Comparison of ENCODE assay signal across 9 mouse cellular contexts in genomic region chr16:8686871-8687535, GRCm38 (mm10). TPM values are rescaled to one million over a fixed set of nuclear protein-coding genes. Genes with fewer than 3 reads are reported as not detected.
A peak's percentile ranks its signal among the peaks of the same experiment; 100 is the strongest.
DNase-seq lines count a peak whose midpoint lies in the region; ATAC-seq and TF ChIP-seq lines count a peak whose summit lies in the region.
"Had no signal": no experiment of that assay in that cellular context is flagged by ENCODE, and none has a peak within 500 bp of the region (broad histone marks: within the 10 kb centered on the region; RNA-seq: fewer than 3 reads in every experiment).

No protein-coding gene starts in this region.

- peaks cover 60% of the 10 kb centered on the region for H3K36me3 ChIP-seq in forebrain, embryonic 12.5 days (replicated peaks)
- H3K36me3 ChIP-seq in forebrain, embryonic 10.5 days (replicated peaks) = peaks cover 77% of the 10 kb centered on the region
- peaks cover 42 to 90% of the 10 kb centered on the region in 2 experiments for H3K36me3 ChIP-seq in CH12.LX (replicated peaks in 1 of 2; ENCODE audit: control insufficient read depth in 1 of 2, insufficient read depth in 1 of 2, low read length in 1 of 2)
- peaks cover 49% of the 10 kb centered on the region for H3K36me3 ChIP-seq in heart, embryonic 12.5 days
- H3K36me3 ChIP-seq in liver, embryonic 16.5 days (ENCODE audit: control insufficient read depth, insufficient read depth) = peaks cover 46% of the 10 kb centered on the region

- H3K9me3 ChIP-seq in forebrain, embryonic 12.5 days = no peaks in the 10 kb centered on the region
- no peaks in the 10 kb centered on the region for H3K9me3 ChIP-seq in forebrain, embryonic 10.5 days
- no peaks in the 10 kb centered on the region for H3K9me3 ChIP-seq in CH12.LX (replicated peaks; ENCODE audit: low read length)
- H3K9me3 ChIP-seq in heart, embryonic 12.5 days (replicated peaks) = no peaks in the 10 kb centered on the region
- H3K9me3 ChIP-seq in liver, embryonic 16.5 days (replicated peaks; ENCODE audit: control insufficient read depth, low read length) = no peaks in the 10 kb centered on the region

- H3K27ac ChIP-seq in forebrain, embryonic 12.5 days = no peak overlapping the region
- H3K27ac ChIP-seq in forebrain, embryonic 10.5 days = no peak overlapping the region
- H3K27ac ChIP-seq in CH12.LX (ENCODE audit: insufficient read depth, low read depth) = no peak overlapping the region
- H3K27ac ChIP-seq in heart, embryonic 12.5 days (ENCODE audit: poor library complexity, severe bottlenecking) = peak overlapping the region; percentile 27; the same call in 1 of the 2 replicates
- H3K27ac ChIP-seq in liver, embryonic 16.5 days (ENCODE audit: low read length) = peak overlapping the region; percentile 96

- TF ChIP-seq EP300 in CH12.LX (IDR thresholded peaks at IDR 0.05; ENCODE audit: low read length) = no peak

- no peaks in the 10 kb centered on the region for H3K79me2 ChIP-seq in CH12.LX (replicated peaks; ENCODE audit: control insufficient read depth, extremely low read depth, insufficient read depth, poor library complexity, severe bottlenecking)

- DNase-seq in forebrain, embryonic 10.5 days (ENCODE audit: extremely low spot score, low spot score) = no peak
- DNase-seq in CH12.LX (ENCODE audit: extremely low read depth) = no peak
- no peak for DNase-seq in thymus, postnatal 14 days
- DNase-seq in adrenal gland, adult 18-20 months (ENCODE audit: low spot score in 2 of 2) = no peak
- no peak for DNase-seq in gastrocnemius, postnatal 4 days (ENCODE audit: low spot score in 2 of 2)

- peak; percentile 47; the same call in 1 of the 2 replicates for ATAC-seq in forebrain, embryonic 12.5 days (ENCODE audit: low FRiP score)
- peak; percentile 92 for ATAC-seq in heart, embryonic 12.5 days (ENCODE audit: insufficient number of reproducible peaks, low FRiP score)
- peak; percentile 99 for ATAC-seq in liver, embryonic 16.5 days (ENCODE audit: low read depth)

- no peak for TF ChIP-seq POLR2A in CH12.LX (IDR thresholded peaks at IDR 0.05; ENCODE audit: low read depth, low read length)

- in situ Hi-C loops in CH12.LX (cut with MboI; ENCODE audit: low pct_ligation_motif_present, low pct_unique_long_range_greater_than_20kb, low sequenced_read_pairs) = loop anchor here (5.0 kb wide), 2 partner anchors 80 to 180 kb away; no protein-coding TSS in a partner anchor

- H3K4me2 ChIP-seq in forebrain, embryonic 12.5 days = no peak overlapping the region
- no peak overlapping the region for H3K4me2 ChIP-seq in CH12.LX (ENCODE audit: insufficient read depth, low read depth, poor library complexity, severe bottlenecking)
- no peak overlapping the region for H3K4me2 ChIP-seq in heart, embryonic 12.5 days
- H3K4me2 ChIP-seq in liver, embryonic 16.5 days (ENCODE audit: low read depth, low read length) = peak overlapping the region; percentile 79

- no peaks in the 10 kb centered on the region for H3K27me3 ChIP-seq in forebrain, embryonic 12.5 days
- no peaks in the 10 kb centered on the region for H3K27me3 ChIP-seq in forebrain, embryonic 10.5 days (ENCODE audit: poor library complexity, severe bottlenecking)
- no peaks in the 10 kb centered on the region for H3K27me3 ChIP-seq in CH12.LX (replicated peaks)
- H3K27me3 ChIP-seq in heart, embryonic 12.5 days (replicated peaks) = no peaks in the 10 kb centered on the region
- H3K27me3 ChIP-seq in liver, embryonic 16.5 days (ENCODE audit: control insufficient read depth, insufficient read depth, low read depth, low read length) = no peaks in the 10 kb centered on the region

- TF ChIP-seq CTCF in CH12.LX (conservative IDR thresholded peaks at IDR 0.05 in 1 of 2, IDR thresholded peaks at IDR 0.05 in 1 of 2; ENCODE audit: low read depth in 2 of 2, low read length in 2 of 2) = no peak

- no peak for TF ChIP-seq RAD21 in CH12.LX (IDR thresholded peaks at IDR 0.05; ENCODE audit: low read depth, low read length)

- dilution Hi-C loops in CH12.LX (cut with MboI; ENCODE audit: extremely low pct_ligation_motif_present, extremely low pct_unique_long_range_greater_than_20kb, low sequenced_read_pairs) = no loop called here

- WGBS in forebrain, embryonic 12.5 days = 83% methylated on average over 11 of the region's 11 CpGs
- 84% methylated on average over 11 of the region's 11 CpGs for WGBS in forebrain, embryonic 10.5 days
- WGBS in heart, embryonic 12.5 days = 48% methylated on average over 11 of the region's 11 CpGs
- 25% methylated on average over 11 of the region's 11 CpGs for whole genome bisulfite sequencing in liver, embryonic 16.5 days (ENCODE audit: insufficient replicate concordance)

- no peaks in the 10 kb centered on the region for H3K4me1 ChIP-seq in forebrain, embryonic 12.5 days
- H3K4me1 ChIP-seq in forebrain, embryonic 10.5 days = no peaks in the 10 kb centered on the region
- H3K4me1 ChIP-seq in CH12.LX (ENCODE audit: control insufficient read depth in 1 of 2, insufficient read depth in 2 of 2) = no peaks in the 10 kb centered on the region
- H3K4me1 ChIP-seq in heart, embryonic 12.5 days (replicated peaks) = peaks cover 12% of the 10 kb centered on the region
- H3K4me1 ChIP-seq in liver, embryonic 16.5 days (ENCODE audit: control insufficient read depth, low read depth, low read length) = peaks cover 52% of the 10 kb centered on the region

- H3K4me3 ChIP-seq in forebrain, embryonic 12.5 days (replicated peaks) = no peak overlapping the region
- no peak overlapping the region for H3K4me3 ChIP-seq in forebrain, embryonic 10.5 days
- no peak overlapping the region for H3K4me3 ChIP-seq in CH12.LX (replicated peaks in 1 of 3; ENCODE audit: low read depth in 2 of 3, low read length in 2 of 3, poor library complexity in 1 of 3)
- no peak overlapping the region for H3K4me3 ChIP-seq in heart, embryonic 12.5 days
- H3K4me3 ChIP-seq in liver, embryonic 16.5 days (ENCODE audit: low read depth, low read length) = peak overlapping the region; percentile 49

- H3K9ac ChIP-seq in forebrain, embryonic 12.5 days = no peak overlapping the region
- no peak overlapping the region for H3K9ac ChIP-seq in CH12.LX (ENCODE audit: insufficient read depth, low read depth)
- H3K9ac ChIP-seq in heart, embryonic 12.5 days = peak overlapping the region; percentile 24
- H3K9ac ChIP-seq in liver, embryonic 16.5 days (ENCODE audit: low read depth, low read length) = peak overlapping the region; percentile 80

TF ChIP-seq in CH12.LX, 34 proteins besides CTCF, POLR2A, EP300 and RAD21:
- TF ChIP-seq PAX5 (IDR thresholded peaks at IDR 0.05; ENCODE audit: low read length) (no peak), POLR2AphosphoS2 (IDR thresholded peaks at IDR 0.05; ENCODE audit: low read depth, low read length) (peak; percentile 57; the same call in 1 of the 2 replicates), ZMIZ1 (IDR thresholded peaks at IDR 0.05; ENCODE audit: low read depth, low read length) (0 out of 2 replicates have a peak, but pooled peaks have one; percentile 20)

RNA-seq across cellular contexts. Expression of gene Gm5767, which starts 6.4 kb away (rescaled TPM):
- not detected in 2 replicates for polyA plus RNA-seq in forebrain, embryonic 12.5 days (2016; fragmentation: Nextera tagmentation; extraction: Ambion mirVana)
- 0.26 TPM in 1 of 2 replicates, not detected in the other for polyA plus RNA-seq in forebrain, embryonic 10.5 days (2016; fragmentation: Nextera tagmentation; extraction: Ambion mirVana)
- total RNA-seq in CH12.LX (2012; rRNA removed) = not detected in 2 replicates
- total RNA-seq in CH12.LX (2014; rRNA removed) = not detected in 2 replicates
- polyA plus RNA-seq in CH12.LX (2012; ENCODE audit: insufficient read length, low read depth) = not detected in 2 replicates
- not detected in 2 replicates for polyA plus RNA-seq in heart, embryonic 12.5 days (2016; fragmentation: Nextera tagmentation; extraction: Ambion mirVana)
- 0.15 TPM in 1 of 2 replicates, not detected in the other for polyA plus RNA-seq in liver, embryonic 16.5 days (2015; fragmentation: Nextera tagmentation; extraction: Ambion mirVana)
- not detected for total RNA-seq in adrenal gland, adult 18-20 months (2021)
- under 1 TPM in 1 of 2 experiments, not detected in 1; 0.49 TPM for total RNA-seq in gastrocnemius, postnatal 4 days (2021)
- polyA plus RNA-seq: neural tube, embryonic 11.5 days had no signal

RNA-seq across cellular contexts. Expression of gene Carhsp1, which starts 15.0 kb away (rescaled TPM):
- 191 and 210 TPM in 2 replicates for polyA plus RNA-seq in forebrain, embryonic 12.5 days (2016; fragmentation: Nextera tagmentation; extraction: Ambion mirVana)
- 137 and 143 TPM in 2 replicates for polyA plus RNA-seq in forebrain, embryonic 10.5 days (2016; fragmentation: Nextera tagmentation; extraction: Ambion mirVana)
- 26.0 and 28.4 TPM in 2 replicates for total RNA-seq in CH12.LX (2012; rRNA removed)
- total RNA-seq in CH12.LX (2014; rRNA removed) = 27.8 and 29.7 TPM in 2 replicates
- polyA plus RNA-seq in CH12.LX (2012; ENCODE audit: insufficient read length, low read depth) = 24.4 and 26.2 TPM in 2 replicates
- polyA plus RNA-seq in heart, embryonic 12.5 days (2016; fragmentation: Nextera tagmentation; extraction: Ambion mirVana) = 95.8 and 102 TPM in 2 replicates
- polyA plus RNA-seq in liver, embryonic 16.5 days (2015; fragmentation: Nextera tagmentation; extraction: Ambion mirVana) = 95.2 and 96.6 TPM in 2 replicates
- total RNA-seq in adrenal gland, adult 18-20 months (2021) = 100 to 1,000 TPM in 1 of 2 experiments, 10 to 100 TPM in 1; 61.8 to 134 TPM
- total RNA-seq in gastrocnemius, postnatal 4 days (2021) = 10 to 100 TPM; 44.8 to 49.2 TPM

RNA-seq across cellular contexts. Expression of gene Tmem186, which starts 49.5 kb away (rescaled TPM):
- polyA plus RNA-seq in forebrain, embryonic 12.5 days (2016; fragmentation: Nextera tagmentation; extraction: Ambion mirVana) = 24.3 and 25.4 TPM in 2 replicates
- 27.1 and 27.5 TPM in 2 replicates for polyA plus RNA-seq in forebrain, embryonic 10.5 days (2016; fragmentation: Nextera tagmentation; extraction: Ambion mirVana)
- total RNA-seq in CH12.LX (2012; rRNA removed) (22.2 and 25.6 TPM in 2 replicates), CH12.LX (2014; rRNA removed) (21.5 and 21.9 TPM in 2 replicates)
- polyA plus RNA-seq in CH12.LX (2012; ENCODE audit: insufficient read length, low read depth) = 18.1 and 19.7 TPM in 2 replicates
- 16.9 TPM in 2 replicates for polyA plus RNA-seq in heart, embryonic 12.5 days (2016; fragmentation: Nextera tagmentation; extraction: Ambion mirVana)
- 8.9 and 9.7 TPM in 2 replicates for polyA plus RNA-seq in liver, embryonic 16.5 days (2015; fragmentation: Nextera tagmentation; extraction: Ambion mirVana)
- total RNA-seq in adrenal gland, adult 18-20 months (2021) = 10 to 100 TPM; 16.5 to 20.2 TPM
- 10 to 100 TPM in 1 of 2 experiments, 1 to 10 TPM in 1; 9.3 to 10.6 TPM for total RNA-seq in gastrocnemius, postnatal 4 days (2021)

RNA-seq across cellular contexts. Expression of gene Pmm2, which starts 49.5 kb away (rescaled TPM):
- 46.7 and 54.1 TPM in 2 replicates for polyA plus RNA-seq in forebrain, embryonic 12.5 days (2016; fragmentation: Nextera tagmentation; extraction: Ambion mirVana)
- polyA plus RNA-seq in forebrain, embryonic 10.5 days (2016; fragmentation: Nextera tagmentation; extraction: Ambion mirVana) = 49.8 and 54.4 TPM in 2 replicates
- total RNA-seq in CH12.LX (2012; rRNA removed) = 33.1 and 44.7 TPM in 2 replicates
- 40.6 and 42.1 TPM in 2 replicates for total RNA-seq in CH12.LX (2014; rRNA removed)
- polyA plus RNA-seq in CH12.LX (2012; ENCODE audit: insufficient read length, low read depth) = 69.4 and 71.2 TPM in 2 replicates
- 43.1 and 43.3 TPM in 2 replicates for polyA plus RNA-seq in heart, embryonic 12.5 days (2016; fragmentation: Nextera tagmentation; extraction: Ambion mirVana)
- 29.5 and 30.1 TPM in 2 replicates for polyA plus RNA-seq in liver, embryonic 16.5 days (2015; fragmentation: Nextera tagmentation; extraction: Ambion mirVana)
- 10 to 100 TPM; 57.0 to 57.3 TPM for total RNA-seq in adrenal gland, adult 18-20 months (2021)
- total RNA-seq in gastrocnemius, postnatal 4 days (2021) = 10 to 100 TPM; 33.6 to 34.3 TPM

Comparison
In these comparisons a context has a peak if more than half of its experiments do, and no peak if none do; other contexts are left out.
1. ATAC-seq: peak in every context shown above with its lines; median percentile 99 in liver, embryonic 16.5 days; 92 in heart, embryonic 12.5 days; 47 in forebrain, embryonic 12.5 days.
2. H3K27ac ChIP-seq: peak in heart, embryonic 12.5 days (single experiment) and liver, embryonic 16.5 days (single experiment); none in forebrain, embryonic 12.5 days (single experiment), forebrain, embryonic 10.5 days (single experiment) and CH12.LX (single experiment).
3. H3K9ac ChIP-seq: peak in heart, embryonic 12.5 days (single experiment) and liver, embryonic 16.5 days (single experiment); none in forebrain, embryonic 12.5 days (single experiment) and CH12.LX (single experiment).